In genomic region chr1:59236856-59237441, GRCm38 (mm10) we compare ENCODE assay signal across 8 mouse cellular contexts. TPM values are rescaled to one million over a fixed set of nuclear protein-coding genes. Genes with fewer than 3 reads are reported as not detected.
DNase-seq lines count a peak whose midpoint lies in the region; ATAC-seq and TF ChIP-seq lines count a peak whose summit lies in the region.

Gene Als2 (minus strand): TSS chr1:59237231.

- no peaks in the 10 kb centered on the region for H3K36me3 ChIP-seq in CH12.LX (replicated peaks in 1 of 2; ENCODE audit: control insufficient read depth in 1 of 2, insufficient read depth in 1 of 2, low read length in 1 of 2)
- no peaks in the 10 kb centered on the region for H3K36me3 ChIP-seq in forebrain, embryonic 11.5 days (ENCODE audit: control insufficient read depth, insufficient read depth, low read length)
- no peaks in the 10 kb centered on the region for H3K36me3 ChIP-seq in heart, embryonic 16.5 days (ENCODE audit: control insufficient read depth, insufficient read depth)
- H3K36me3 ChIP-seq in liver, embryonic 15.5 days (replicated peaks) = no peaks in the 10 kb centered on the region
- H3K36me3 ChIP-seq in neural tube, embryonic 12.5 days = no peaks in the 10 kb centered on the region

- TF ChIP-seq CTCF in CH12.LX (conservative IDR thresholded peaks at IDR 0.05 in 1 of 2, IDR thresholded peaks at IDR 0.05 in 1 of 2; ENCODE audit: low read depth in 2 of 2, low read length in 2 of 2) = no peak

- no peak for TF ChIP-seq EP300 in CH12.LX (IDR thresholded peaks at IDR 0.05; ENCODE audit: low read length)

- under 1% methylated on average over 58 of the region's 58 CpGs for WGBS in forebrain, embryonic 11.5 days
- 0% methylated on average over 58 of the region's 58 CpGs for WGBS in heart, embryonic 16.5 days
- WGBS in liver, embryonic 15.5 days (ENCODE audit: insufficient replicate concordance) = under 1% methylated on average over 58 of the region's 58 CpGs
- WGBS in neural tube, embryonic 12.5 days = under 1% methylated on average over 58 of the region's 58 CpGs

- H3K4me3 ChIP-seq in CH12.LX (replicated peaks in 1 of 3; ENCODE audit: low read depth in 2 of 3, low read length in 2 of 3, poor library complexity in 1 of 3) = peak within 1 kb of the TSS; percentile 68 to 89 (median 74)
- peak within 1 kb of the TSS; percentile 79 for H3K4me3 ChIP-seq in forebrain, embryonic 11.5 days (ENCODE audit: low read depth, low read length)
- H3K4me3 ChIP-seq in heart, embryonic 16.5 days (ENCODE audit: low read length) = peak within 1 kb of the TSS; percentile 87
- peak within 1 kb of the TSS; percentile 88 for H3K4me3 ChIP-seq in liver, embryonic 15.5 days (replicated peaks)
- peak within 1 kb of the TSS; percentile 75 for H3K4me3 ChIP-seq in neural tube, embryonic 12.5 days

- peaks cover 3 to 14% of the 10 kb centered on the region in 2 experiments; a peak in 1 of 4 replicates for H3K4me1 ChIP-seq in CH12.LX (ENCODE audit: control insufficient read depth in 1 of 2, insufficient read depth in 2 of 2)
- H3K4me1 ChIP-seq in forebrain, embryonic 11.5 days (replicated peaks; ENCODE audit: control insufficient read depth, insufficient read depth, low read length) = peaks cover 3% of the 10 kb centered on the region; the same call in 1 of the 2 replicates
- H3K4me1 ChIP-seq in heart, embryonic 16.5 days (ENCODE audit: control insufficient read depth, insufficient read depth, low read length) = 0 out of 2 replicates have a peak, but pooled peaks cover 3% of the 10 kb centered on the region
- H3K4me1 ChIP-seq in liver, embryonic 15.5 days (replicated peaks) = peaks cover 30% of the 10 kb centered on the region
- H3K4me1 ChIP-seq in neural tube, embryonic 12.5 days = no peaks in the 10 kb centered on the region

- H3K27me3 ChIP-seq in CH12.LX (replicated peaks) = no peaks in the 10 kb centered on the region
- H3K27me3 ChIP-seq in forebrain, embryonic 11.5 days (ENCODE audit: control insufficient read depth, insufficient read depth, low read length) = no peaks in the 10 kb centered on the region
- no peaks in the 10 kb centered on the region for H3K27me3 ChIP-seq in heart, embryonic 16.5 days (ENCODE audit: control insufficient read depth, insufficient read depth, low read length)
- no peaks in the 10 kb centered on the region for H3K27me3 ChIP-seq in liver, embryonic 15.5 days
- H3K27me3 ChIP-seq in neural tube, embryonic 12.5 days (replicated peaks) = no peaks in the 10 kb centered on the region

- dilution Hi-C loops in CH12.LX (cut with MboI; ENCODE audit: extremely low pct_ligation_motif_present, extremely low pct_unique_long_range_greater_than_20kb, low sequenced_read_pairs) = no loop called here

- TF ChIP-seq POLR2A in CH12.LX (IDR thresholded peaks at IDR 0.05; ENCODE audit: low read depth, low read length) = peak; percentile 69; the same call in 1 of the 2 replicates

- peak within 1 kb of the TSS; percentile 65 for H3K9ac ChIP-seq in CH12.LX (ENCODE audit: insufficient read depth, low read depth)
- H3K9ac ChIP-seq in forebrain, embryonic 11.5 days (ENCODE audit: low read length) = peak within 1 kb of the TSS; percentile 79
- H3K9ac ChIP-seq in heart, embryonic 16.5 days (ENCODE audit: low read length) = peak within 1 kb of the TSS; percentile 88
- peak within 1 kb of the TSS; percentile 87 for H3K9ac ChIP-seq in liver, embryonic 15.5 days
- H3K9ac ChIP-seq in neural tube, embryonic 12.5 days = peak within 1 kb of the TSS; percentile 75

- in situ Hi-C loops in CH12.LX (cut with MboI; ENCODE audit: low pct_ligation_motif_present, low pct_unique_long_range_greater_than_20kb, low sequenced_read_pairs) = loop anchor here (5.0 to 25.0 kb wide), 4 partner anchors 90 to 450 kb away; partner anchors contain the start of gene Casp8

- DNase-seq in CH12.LX (ENCODE audit: extremely low read depth) = peak; percentile 97
- peak; percentile 94 for DNase-seq in c-Kit-positive CD71-positive TER-119-negative erythroid progenitor cells, embryonic 14.5 days (ENCODE audit: low read depth)
- peak; percentile 100 for DNase-seq in forebrain, embryonic 11.5 days (ENCODE audit: low spot score)
- DNase-seq in kidney, postnatal 36 days = peak; percentile 98 to 99
- DNase-seq in telencephalon, adult 2 months (ENCODE audit: low read depth, low spot score) = peak; percentile 96

- peaks cover 5% of the 10 kb centered on the region for H3K9me3 ChIP-seq in CH12.LX (replicated peaks; ENCODE audit: low read length)
- H3K9me3 ChIP-seq in forebrain, embryonic 11.5 days (ENCODE audit: control insufficient read depth, low read length) = no peaks in the 10 kb centered on the region
- H3K9me3 ChIP-seq in heart, embryonic 16.5 days (replicated peaks; ENCODE audit: control insufficient read depth, low read length) = no peaks in the 10 kb centered on the region
- no peaks in the 10 kb centered on the region for H3K9me3 ChIP-seq in liver, embryonic 15.5 days (replicated peaks)
- H3K9me3 ChIP-seq in neural tube, embryonic 12.5 days = peaks cover 6% of the 10 kb centered on the region; the same call in 1 of the 2 replicates

- H3K27ac ChIP-seq in CH12.LX (ENCODE audit: insufficient read depth, low read depth) = peak within 1 kb of the TSS; percentile 28
- no peak within 1 kb of the TSS for H3K27ac ChIP-seq in forebrain, embryonic 11.5 days (ENCODE audit: low read depth, low read length)
- peak within 1 kb of the TSS; percentile 69 for H3K27ac ChIP-seq in heart, embryonic 16.5 days (ENCODE audit: low read length)
- peak within 1 kb of the TSS; percentile 80 for H3K27ac ChIP-seq in liver, embryonic 15.5 days (replicated peaks)
- no peak within 1 kb of the TSS for H3K27ac ChIP-seq in neural tube, embryonic 12.5 days

- ATAC-seq in forebrain, embryonic 11.5 days (replicated peaks; ENCODE audit: low FRiP score) = peak; percentile 98
- peak; percentile 95 for ATAC-seq in heart, embryonic 16.5 days (replicated peaks; ENCODE audit: extremely low read depth, insufficient read depth, low FRiP score)
- ATAC-seq in liver, embryonic 15.5 days (ENCODE audit: insufficient read depth) = peak; percentile 93
- peak; percentile 98 for ATAC-seq in neural tube, embryonic 12.5 days (ENCODE audit: low FRiP score, low read depth)

- TF ChIP-seq RAD21 in CH12.LX (IDR thresholded peaks at IDR 0.05; ENCODE audit: low read depth, low read length) = no peak

- H3K79me2 ChIP-seq in CH12.LX (replicated peaks; ENCODE audit: control insufficient read depth, extremely low read depth, insufficient read depth, poor library complexity, severe bottlenecking) = no peaks in the 10 kb centered on the region; the same call in 1 of the 2 replicates

- peak within 1 kb of the TSS; percentile 65 for H3K4me2 ChIP-seq in CH12.LX (ENCODE audit: insufficient read depth, low read depth, poor library complexity, severe bottlenecking)
- H3K4me2 ChIP-seq in forebrain, embryonic 11.5 days (ENCODE audit: low read depth, low read length, severe bottlenecking) = peak within 1 kb of the TSS; percentile 65
- peak within 1 kb of the TSS; percentile 89 for H3K4me2 ChIP-seq in heart, embryonic 16.5 days (ENCODE audit: low read depth, low read length)
- H3K4me2 ChIP-seq in liver, embryonic 15.5 days = peak within 1 kb of the TSS; percentile 95
- H3K4me2 ChIP-seq in neural tube, embryonic 12.5 days (replicated peaks) = peak within 1 kb of the TSS; percentile 77

TF ChIP-seq in CH12.LX, 34 proteins besides CTCF, POLR2A, EP300 and RAD21 (continues in another document):
- TF ChIP-seq SIN3A (IDR thresholded peaks at IDR 0.05; ENCODE audit: low read length) (peak; percentile 10; the same call in 1 of the 2 replicates), ETS1 (conservative IDR thresholded peaks at IDR 0.05; ENCODE audit: low read depth, low read length) (no peak), MAZ (IDR thresholded peaks at IDR 0.05; ENCODE audit: low read depth, low read length) (0 out of 2 replicates have a peak, but pooled peaks have one; percentile 21), MEF2A (IDR thresholded peaks at IDR 0.05; ENCODE audit: borderline replicate concordance, low read depth, low read length) (0 out of 2 replicates have a peak, but pooled peaks have one; percentile 13), MXI1 (IDR thresholded peaks at IDR 0.05; ENCODE audit: low read depth, low read length) (no peak), IRF4 (IDR thresholded peaks at IDR 0.05; ENCODE audit: low read depth, low read length) (peak; percentile 18; the same call in 1 of the 2 replicates), CHD1 (IDR thresholded peaks at IDR 0.05; ENCODE audit: low read depth, low read length) (no peak), HCFC1 (IDR thresholded peaks at IDR 0.05; ENCODE audit: low read depth, low read length) (peak; percentile 73), JUN (IDR thresholded peaks at IDR 0.05; ENCODE audit: insufficient read depth, low read depth, low read length) (no peak), MAFK (IDR thresholded peaks at IDR 0.05; ENCODE audit: insufficient replicate concordance, low read length) (no peak), ZC3H11A (IDR thresholded peaks at IDR 0.05; ENCODE audit: low read depth, low read length) (no peak), USF1 (IDR thresholded peaks at IDR 0.05; ENCODE audit: low read depth, low read length) (peak; percentile 51; the same call in 1 of the 2 replicates), NELFE (IDR thresholded peaks at IDR 0.05; ENCODE audit: low read depth, low read length) (peak; percentile 60; the same call in 1 of the 2 replicates), BHLHE40 (IDR thresholded peaks at IDR 0.05; ENCODE audit: low read depth, low read length) (no peak), TCF12 (IDR thresholded peaks at IDR 0.05; ENCODE audit: low read depth, low read length) (0 out of 2 replicates have a peak, but pooled peaks have one; percentile 37), MAX (IDR thresholded peaks at IDR 0.05; ENCODE audit: low read length) (no peak; the same call in 1 of the 2 replicates), SMC3 (IDR thresholded peaks at IDR 0.05; ENCODE audit: low read depth, low read length) (no peak), E2F4 (IDR thresholded peaks at IDR 0.05; ENCODE audit: insufficient replicate concordance, low read depth, low read length) (no peak), GABPA (IDR thresholded peaks at IDR 0.05; ENCODE audit: insufficient replicate concordance, low read depth, low read length) (no peak), POLR2AphosphoS2 (IDR thresholded peaks at IDR 0.05; ENCODE audit: low read depth, low read length) (no peak), ZMIZ1 (IDR thresholded peaks at IDR 0.05; ENCODE audit: low read depth, low read length) (no peak)

RNA-seq across cellular contexts. Expression of gene Als2, which starts in this region (rescaled TPM):
- 13.4 and 16.5 TPM in 2 replicates for total RNA-seq in CH12.LX (2012; rRNA removed)
- total RNA-seq in CH12.LX (2014; rRNA removed) = 25.0 and 27.5 TPM in 2 replicates
- 41.0 and 42.6 TPM in 2 replicates for polyA plus RNA-seq in CH12.LX (2012; ENCODE audit: insufficient read length, low read depth)
- 19.8 and 21.4 TPM in 2 replicates for polyA plus RNA-seq in forebrain, embryonic 11.5 days (2014; fragmentation: Nextera tagmentation; extraction: Ambion mirVana)
- polyA plus RNA-seq in heart, embryonic 16.5 days (2015; fragmentation: Nextera tagmentation; extraction: Ambion mirVana) = 6.8 and 7.2 TPM in 2 replicates
- polyA plus RNA-seq in liver, embryonic 15.5 days (2015; fragmentation: Nextera tagmentation; extraction: Ambion mirVana) = 5.7 and 6.6 TPM in 2 replicates
- 18.4 and 18.5 TPM in 2 replicates for polyA plus RNA-seq in neural tube, embryonic 12.5 days (2016; fragmentation: Nextera tagmentation; extraction: Ambion mirVana)

Comparison
In these comparisons a context has a peak if more than half of its experiments do, and no peak if none do; other contexts are left out.
1. H3K27ac ChIP-seq: peak in CH12.LX (single experiment), heart, embryonic 16.5 days (single experiment) and liver, embryonic 15.5 days (single experiment); none in forebrain, embryonic 11.5 days (single experiment) and neural tube, embryonic 12.5 days (single experiment).
2. Peak in every context shown above with its lines, with median percentiles within 50 percentile points of each other: DNase-seq, H3K4me2 ChIP-seq, H3K4me3 ChIP-seq, H3K9ac ChIP-seq and ATAC-seq.